Comparison of ENCODE assay signal across 8 mouse cellular contexts in genomic region chr6:99803983-99804904, GRCm38 (mm10).
A peak's percentile ranks its signal among the peaks of the same experiment; 100 is the strongest.
DNase-seq lines count a peak whose midpoint lies in the region; ATAC-seq and TF ChIP-seq lines count a peak whose summit lies in the region.

No protein-coding gene starts in this region.

- no peak overlapping the region for H3K4me3 ChIP-seq in MEL (ENCODE audit: control insufficient read depth in 1 of 2, insufficient read depth in 1 of 2, low read depth in 2 of 2, low read length in 2 of 2)
- H3K4me3 ChIP-seq in cerebellum, adult 2 months (replicated peaks; ENCODE audit: insufficient read depth, low read depth, low read length) = no peak overlapping the region
- no peak overlapping the region for H3K4me3 ChIP-seq in lung, embryonic 16.5 days (ENCODE audit: low read length)

- no peaks in the 10 kb centered on the region for H3K4me1 ChIP-seq in MEL (ENCODE audit: control insufficient read depth in 1 of 2, insufficient read depth in 2 of 2, low read length in 2 of 2)
- H3K4me1 ChIP-seq in cerebellum, adult 2 months (ENCODE audit: control insufficient read depth, insufficient read depth, low read length) = no peaks in the 10 kb centered on the region
- H3K4me1 ChIP-seq in lung, embryonic 16.5 days (replicated peaks; ENCODE audit: control insufficient read depth, insufficient read depth, low read length) = peaks cover 19% of the 10 kb centered on the region

- no peak for TF ChIP-seq EP300 in MEL (IDR thresholded peaks at IDR 0.05; ENCODE audit: low read depth in 1 of 2, low read length in 2 of 2)

- WGBS in cerebellum, adult 2 months = 20% methylated on average over 25 of the region's 25 CpGs
- 17% methylated on average over 25 of the region's 25 CpGs for WGBS in lung, embryonic 16.5 days

- H3K27me3 ChIP-seq in MEL (ENCODE audit: control insufficient read depth in 1 of 2, insufficient read depth in 2 of 2, low read length in 2 of 2) = no peaks in the 10 kb centered on the region
- H3K27me3 ChIP-seq in cerebellum, adult 2 months (ENCODE audit: control insufficient read depth, insufficient read depth, low read length) = no peaks in the 10 kb centered on the region
- no peaks in the 10 kb centered on the region for H3K27me3 ChIP-seq in lung, embryonic 16.5 days (ENCODE audit: control insufficient read depth, insufficient read depth, low read depth, low read length)

- H3K9ac ChIP-seq in MEL (ENCODE audit: control insufficient read depth, low read depth, low read length, poor library complexity, severe bottlenecking) = no peak overlapping the region
- 0 out of 2 replicates have a peak overlapping the region, but pooled peaks have one; percentile 8 for H3K9ac ChIP-seq in lung, embryonic 16.5 days (ENCODE audit: low read length)

- H3K36me3 ChIP-seq in MEL (ENCODE audit: control insufficient read depth in 1 of 2, insufficient read depth in 2 of 2, low read length in 2 of 2) = no peaks in the 10 kb centered on the region
- H3K36me3 ChIP-seq in lung, embryonic 16.5 days (ENCODE audit: control insufficient read depth, insufficient read depth, low read length) = no peaks in the 10 kb centered on the region

- peak; percentile 56 for DNase-seq in MEL (ENCODE audit: low read depth, low spot score)
- DNase-seq in cerebellum, adult 2 months = peak; percentile 80 to 92
- peak; percentile 85 for DNase-seq in forelimb bud, embryonic 11.5 days (ENCODE audit: low read depth, low spot score)
- DNase-seq in layer of hippocampus, adult 8-10 months (ENCODE audit: low spot score in 2 of 2) = peak; percentile 75 to 96
- DNase-seq in ovary, postnatal 36 days (ENCODE audit: low spot score) = peak; percentile 88
- peak; percentile 90 for DNase-seq in thymus, postnatal 25 days

- peak overlapping the region; percentile 39 for H3K4me2 ChIP-seq in lung, embryonic 16.5 days (ENCODE audit: low read depth, low read length)

- TF ChIP-seq RAD21 in MEL (IDR thresholded peaks at IDR 0.05; ENCODE audit: low read depth, low read length) = peak; percentile 78

- H3K27ac ChIP-seq in MEL (ENCODE audit: control insufficient read depth, low read depth, low read length) = no peak overlapping the region
- H3K27ac ChIP-seq in cerebellum, adult 2 months (ENCODE audit: insufficient read depth, low read length) = no peak overlapping the region
- no peak overlapping the region for H3K27ac ChIP-seq in lung, embryonic 16.5 days (ENCODE audit: low read length)

- TF ChIP-seq POLR2A in MEL (IDR thresholded peaks at IDR 0.05; ENCODE audit: control insufficient read depth in 1 of 2, insufficient read depth in 1 of 2, low read depth in 1 of 2, low read length in 2 of 2, poor library complexity in 1 of 2) = no peak
- TF ChIP-seq POLR2A in cerebellum, adult 2 months (IDR thresholded peaks at IDR 0.05; ENCODE audit: borderline replicate concordance, insufficient read depth, low read length) = no peak

- ATAC-seq in hematopoietic stem cell, adult 5-6 weeks (replicated peaks in 1 of 2; ENCODE audit: insufficient read depth in 1 of 2, low FRiP score in 2 of 2, low TSS enrichment in 1 of 2, low read depth in 1 of 2, poor library complexity in 2 of 2, severe bottlenecking in 2 of 2) = peak; percentile 87 to 92
- peak; percentile 75 for ATAC-seq in lung, embryonic 16.5 days (ENCODE audit: low read depth)

- TF ChIP-seq CTCF in MEL (IDR thresholded peaks at IDR 0.05 in 2 of 3, conservative IDR thresholded peaks at IDR 0.05 in 1 of 3; ENCODE audit: control insufficient read depth in 1 of 3, insufficient read depth in 1 of 3, low read depth in 2 of 3, low read length in 3 of 3, poor library complexity in 1 of 3, severe bottlenecking in 1 of 3) = peak; percentile 80 to 96 (median 88)
- peak; percentile 99 for TF ChIP-seq CTCF in cerebellum, adult 2 months (IDR thresholded peaks at IDR 0.05; ENCODE audit: borderline replicate concordance, insufficient read depth, low read depth, low read length)

- no peaks in the 10 kb centered on the region for H3K79me2 ChIP-seq in MEL (ENCODE audit: control insufficient read depth, insufficient read depth, low read length, poor library complexity)

- H3K9me3 ChIP-seq in MEL (replicated peaks; ENCODE audit: insufficient read depth, low read length) = no peaks in the 10 kb centered on the region
- peaks cover 3% of the 10 kb centered on the region; the same call in 1 of the 2 replicates for H3K9me3 ChIP-seq in lung, embryonic 16.5 days (ENCODE audit: control insufficient read depth, low read length)

TF ChIP-seq in MEL, 35 proteins besides CTCF, POLR2A, EP300 and RAD21:
- TF ChIP-seq RCOR1 (IDR thresholded peaks at IDR 0.05; ENCODE audit: low read depth, low read length) (no peak), ZC3H11A (IDR thresholded peaks at IDR 0.05; ENCODE audit: low read depth, low read length) (peak; percentile 71), SMC3 (IDR thresholded peaks at IDR 0.05; ENCODE audit: low read depth, low read length) (peak; percentile 85)
TF ChIP-seq in MEL: peak in this region for 2.
